Mouse (Mus musculus): ENCODE measurements at regions not wholly inside any gene's neighbourhood (a gene's known extent, or its start where the extent isn't known, plus 50 kb on each side); places are given as distances from the start of the nearest gene placed in this dataset.

GRCm38 (mm10) chr5:39128931-39129330 lies 252.3 kb upstream of the Clnk start:
- TF ChIP-seq CHD2 (IDR thresholded peaks at IDR 0.05; ENCODE audit: low read depth, low read length) (no peak), HCFC1 (IDR thresholded peaks at IDR 0.05; ENCODE audit: borderline replicate concordance, insufficient read depth, low read length) (no peak), ZC3H11A (IDR thresholded peaks at IDR 0.05; ENCODE audit: borderline replicate concordance, low read depth, low read length) (no peak)

Data from ES-E14 (cell line).